Mouse (Mus musculus) ES-E14 (cell line): Measurements from ENCODE around the gene P4ha2. TPM values are rescaled to one million over a fixed set of nuclear protein-coding genes. Genes with fewer than 3 reads are reported as not detected.

Experiments used
- DNase-seq: peaks from one replicate; pipeline ENCODE4 v3.0.0-alpha.2; 2013; ENCODE audit warnings: low read depth, low spot score
- H3K27ac ChIP-seq: 2 replicates; pipeline ENCODE4 v1.5.1; 2012; ENCODE audit warnings: low read depth, mild to moderate bottlenecking, low read length, moderate library complexity, mixed read lengths; ENCODE audit not compliant: poor library complexity, insufficient read depth, severe bottlenecking
- H3K36me3 ChIP-seq: 2 replicates; pipeline ENCODE4 v1.6.1; 2012; ENCODE audit warnings: mild to moderate bottlenecking, low read length, moderate library complexity, mixed read lengths; ENCODE audit not compliant: control insufficient read depth, poor library complexity, insufficient read depth, severe bottlenecking
- H3K4me1 ChIP-seq, 2 experiments: fragments of 150-350 bp in 1 of 2; sonication (generic) in 1 of 2; 2 replicates each; pipeline ENCODE4 v1.6.1; 2012; ENCODE audit warnings: low read length in 2 of 2, mild to moderate bottlenecking in 1 of 2, mixed read lengths in 1 of 2; ENCODE audit not compliant: control insufficient read depth in 2 of 2, insufficient read depth in 2 of 2, poor library complexity in 1 of 2
- H3K4me3 ChIP-seq, 2 experiments: fragments of 150-350 bp in 1 of 2; sonication (generic) in 1 of 2; 2 replicates each; pipeline ENCODE4 v1.5.1; 2012; ENCODE audit warnings: low read length in 2 of 2, low read depth in 1 of 2, mild to moderate bottlenecking in 1 of 2, mixed read lengths in 1 of 2; ENCODE audit not compliant: insufficient read depth in 1 of 2, poor library complexity in 1 of 2, severe bottlenecking in 1 of 2
- H3K9ac ChIP-seq: 2 replicates; pipeline ENCODE4 v1.6.1; 2012; ENCODE audit warnings: low read depth, mild to moderate bottlenecking, low read length, mixed read lengths; ENCODE audit not compliant: poor library complexity, insufficient read depth, severe bottlenecking
- H3K9me3 ChIP-seq: fragments of 150-350 bp; sonication (generic); 2 replicates; pipeline ENCODE4 v1.6.1; 2012; ENCODE audit warnings: low read depth, mild to moderate bottlenecking, low read length; ENCODE audit not compliant: control insufficient read depth, insufficient read depth
- CHD2 ChIP-seq: IDR thresholded peaks from 2 replicates; pipeline ENCODE4 v1.6.1; 2014; ENCODE audit warnings: mild to moderate bottlenecking, low read depth, low read length, inconsistent platforms
- HCFC1 ChIP-seq: IDR thresholded peaks from 2 replicates; pipeline ENCODE4 v1.6.1; 2012; ENCODE audit warnings: low read length, inconsistent platforms, borderline replicate concordance; ENCODE audit not compliant: insufficient read depth
- MAFK ChIP-seq: IDR thresholded peaks from 2 replicates; pipeline ENCODE4 v1.6.1; 2014; ENCODE audit warnings: mild to moderate bottlenecking, low read depth, low read length, inconsistent platforms; ENCODE audit not compliant: insufficient read depth
- ZC3H11A ChIP-seq: IDR thresholded peaks from 2 replicates; pipeline ENCODE4 v1.6.1; 2012; ENCODE audit warnings: low read depth, mild to moderate bottlenecking, inconsistent platforms, low read length, borderline replicate concordance
- ZNF384 ChIP-seq: IDR thresholded peaks from 2 replicates; pipeline ENCODE4 v1.6.1; 2012; ENCODE audit warnings: low read depth, low read length, inconsistent platforms
- in situ Hi-C, 2 experiments: fragments of 600-800 bp; cut with MboI; formaldehyde crosslinking; loops; one replicate each; pipeline ENCODE4 v1.15.1; 2025; ENCODE audit warnings: low sequenced_read_pairs in 2 of 2, inconsistent platforms in 1 of 2; ENCODE audit not compliant: unreplicated experiment in 2 of 2
- total RNA-seq: library from RNA; depleted of rRNA; stranded (reverse); fragments of 300-350 nt; gene quantifications from 2 replicates; pipeline ENCODE4 v1.2.3, GENCODE M21; 2012

The P4ha2 gene
- total RNA-seq, 1 experiment: 53.2 TPM

- no peak for DNase-seq
- no peaks in the 10 kb centered on the region for H3K9me3 ChIP-seq
- H3K4me1 ChIP-seq: peaks cover 3 to 9% of the 10 kb centered on the region in 2 experiments; a peak in 1 of 4 replicates
- H3K9ac ChIP-seq: no peak overlapping the region
- no peak overlapping the region for H3K4me3 ChIP-seq
- TF ChIP-seq CHD2 (no peak), ZC3H11A (no peak), MAFK (no peak)
- in situ Hi-C loops: no loop called here
- no peaks in the 10 kb centered on the region for H3K36me3 ChIP-seq
- no peak overlapping the region for H3K27ac ChIP-seq
Measured at GRCm38 (mm10) chr11:54054257-54054656, 45.6 kb upstream of the P4ha2 start.

- in situ Hi-C loops: no loop called here
- Histone ChIP-seq H3K9ac (no peak overlapping the region), H3K4me1 (peaks cover 3 to 9% of the 10 kb centered on the region in 2 experiments; a peak in 1 of 4 replicates), H3K9me3 (no peaks in the 10 kb centered on the region), H3K27ac (no peak overlapping the region), H3K36me3 (no peaks in the 10 kb centered on the region), H3K4me3 (no peak overlapping the region)
- DNase-seq: no peak
- TF ChIP-seq ZC3H11A (no peak), MAFK (no peak), ZNF384 (no peak), HCFC1 (no peak), CHD2 (no peak)
Measured at GRCm38 (mm10) chr11:54056132-54056531, 43.8 kb upstream of the P4ha2 start.

- H3K36me3 ChIP-seq: no peaks in the 10 kb centered on the region
- H3K4me1 ChIP-seq: peaks cover 3 to 9% of the 10 kb centered on the region in 2 experiments; a peak in 1 of 4 replicates
Measured at GRCm38 (mm10) chr11:54057428-54057827, 42.5 kb upstream of the P4ha2 start.

GRCm38 (mm10) chr11:54058056-54058617, 41.8 kb upstream of the P4ha2 start:
- Histone ChIP-seq H3K4me1 (peaks cover 3 to 9% of the 10 kb centered on the region in 2 experiments; a peak in 1 of 4 replicates), H3K9me3 (no peaks in the 10 kb centered on the region), H3K4me3 (no peak overlapping the region), H3K27ac (no peak overlapping the region), H3K9ac (no peak overlapping the region), H3K36me3 (no peaks in the 10 kb centered on the region)
- TF ChIP-seq CHD2 (no peak), ZNF384 (no peak), HCFC1 (no peak), ZC3H11A (no peak), MAFK (no peak)
- no peak for DNase-seq
- in situ Hi-C loops: no loop called here

More at GRCm38 (mm10) chr11:54057428-54057827, 42.5 kb upstream of the P4ha2 start:
- Histone ChIP-seq H3K4me3 (no peak overlapping the region), H3K9ac (no peak overlapping the region), H3K9me3 (no peaks in the 10 kb centered on the region), H3K27ac (no peak overlapping the region)
- in situ Hi-C loops: no loop called here
- no peak for TF ChIP-seq HCFC1
- TF ChIP-seq CHD2: no peak
- TF ChIP-seq ZNF384: no peak
- TF ChIP-seq ZC3H11A: no peak
- TF ChIP-seq MAFK: no peak
- DNase-seq: no peak

- no peak overlapping the region for H3K9ac ChIP-seq
- H3K27ac ChIP-seq: no peak overlapping the region
- H3K4me3 ChIP-seq: no peak overlapping the region
- TF ChIP-seq ZNF384: 0 out of 2 replicates have a peak, but pooled peaks have one; percentile 45
- no peak for TF ChIP-seq ZC3H11A
- H3K9me3 ChIP-seq: no peaks in the 10 kb centered on the region
- no peaks in the 10 kb centered on the region for H3K36me3 ChIP-seq
- in situ Hi-C loops: no loop called here
- DNase-seq: no peak
- peaks cover 3 to 11% of the 10 kb centered on the region in 2 experiments; a peak in 1 of 4 replicates for H3K4me1 ChIP-seq
Measured at GRCm38 (mm10) chr11:54058643-54059042, 41.3 kb upstream of the P4ha2 start.
